Mouse (Mus musculus): ENCODE results near the gene Usp29.

- no peak for TF ChIP-seq CTCF (IDR thresholded peaks at IDR 0.05; ENCODE audit: low read depth)
- TF ChIP-seq EP300 (IDR thresholded peaks at IDR 0.05; ENCODE audit: low read depth) = no peak
Measured at GRCm38 (mm10) chr7:6929286-6929685, 198.9 kb downstream of the Usp29 start.
